Mouse (Mus musculus): Measurements from ENCODE around the gene Retn.

GRCm38 (mm10) chr8:3607822-3608221 is 47.7 kb upstream of the Retn start:
- TF ChIP-seq CTCF (IDR thresholded peaks at IDR 0.05; ENCODE audit: low read depth, low read length) (no peak), POLR2A (IDR thresholded peaks at IDR 0.05; ENCODE audit: insufficient read depth, low read length) (no peak), EP300 (IDR thresholded peaks at IDR 0.05; ENCODE audit: insufficient read depth, low read depth, low read length) (no peak)
